Mouse (Mus musculus) kidney, postnatal 14 days (tissue): ENCODE data around the gene BC037034.
A peak's percentile ranks its signal among the peaks of the same experiment; 100 is the strongest.

ENCODE experiments used
- DNase-seq: peaks from one replicate; pipeline ENCODE4 v3.0.0; 2022; ENCODE audit warnings: mixed read lengths

BC037034 gene

GRCm38 (mm10) chr5:138263260-138264206, at the start of gene BC037034:
BC037034 (minus strand) TSS chr5:138264033.
- peak; percentile 94 for DNase-seq

GRCm38 (mm10) chr5:138312795-138313194, 49.0 kb upstream of the BC037034 start:
- no peak for DNase-seq

GRCm38 (mm10) chr5:138299613-138300012, 35.8 kb upstream of the BC037034 start:
- no peak for DNase-seq

DNA sequence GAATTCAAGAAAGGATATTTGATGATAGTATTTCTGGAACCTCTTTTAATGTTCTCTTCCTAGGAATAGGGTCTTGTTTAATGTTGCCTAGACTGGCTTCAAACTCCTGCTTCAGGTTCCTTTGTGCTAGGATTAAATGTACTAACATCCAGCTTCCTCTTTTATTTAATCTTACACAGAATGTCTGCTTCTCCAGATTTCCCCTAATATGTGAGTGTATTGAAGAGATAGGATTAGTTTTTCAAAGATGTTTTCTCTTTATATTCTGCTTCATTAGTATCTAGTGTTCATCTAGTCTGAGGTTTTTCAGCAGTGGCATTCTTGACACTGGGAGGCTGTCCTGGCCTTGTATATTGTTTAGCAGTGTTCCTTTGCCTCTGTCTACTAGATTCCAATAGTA, 30.3 kb upstream of the BC037034 start:
- no peak for DNase-seq

GRCm38 (mm10) chr5:138291638-138292037, 27.8 kb upstream of the BC037034 start:
- DNase-seq, result no peak

- DNase-seq, result no peak
Measured at GRCm38 (mm10) chr5:138287861-138288260, 24.0 kb upstream of the BC037034 start.

- DNase-seq, result no peak
Measured at GRCm38 (mm10) chr5:138283540-138283939, 19.7 kb upstream of the BC037034 start.

DNA sequence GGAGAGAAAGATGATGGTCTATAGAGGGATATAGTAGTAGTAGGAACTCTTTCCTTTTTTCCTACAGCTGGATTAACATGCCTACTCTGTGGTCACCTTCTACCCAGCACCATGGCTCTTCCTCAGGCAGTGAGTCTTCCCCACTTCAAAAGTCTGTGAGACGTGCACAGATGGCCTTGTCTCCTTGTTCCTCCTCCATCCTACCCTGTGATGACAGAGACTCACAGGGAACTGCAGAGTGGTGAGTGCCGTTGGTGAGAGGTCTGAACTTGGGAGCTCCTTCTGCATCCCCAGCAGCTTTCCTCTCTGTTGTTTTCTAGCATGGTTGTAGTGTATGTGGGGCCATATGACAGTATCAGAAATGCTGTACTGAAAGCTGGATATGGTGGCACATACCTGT, 18.0 kb upstream of the BC037034 start:
- no peak for DNase-seq

DNA sequence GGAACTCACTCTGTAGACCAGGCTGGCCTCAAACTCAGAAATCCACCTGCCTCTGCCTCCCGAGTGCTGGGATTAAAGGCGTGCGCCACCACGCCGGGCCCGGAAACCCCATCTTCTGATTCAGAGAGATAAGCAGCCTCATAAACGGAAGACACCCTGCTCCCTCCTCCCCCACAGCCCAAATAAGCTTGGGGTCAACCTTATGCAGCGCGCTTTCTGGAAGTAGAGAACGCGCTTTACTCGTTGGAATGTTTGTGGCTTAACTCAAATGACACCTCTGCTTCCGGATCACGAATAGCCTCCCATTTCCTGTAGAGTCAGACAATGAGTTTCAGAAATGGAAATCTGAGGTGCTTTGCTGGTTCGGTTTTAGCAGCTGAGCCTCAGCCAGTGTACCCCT, 17.0 kb upstream of the BC037034 start:
- no peak for DNase-seq

GRCm38 (mm10) chr5:138280425-138280768, 16.6 kb upstream of the BC037034 start:
- DNase-seq, result no peak

- peak; percentile 91 for DNase-seq
Measured at GRCm38 (mm10) chr5:138279585-138280424, 16.0 kb upstream of the BC037034 start, which contains the start of the genes Gm43720, Gpc2 and Stag3. Gm43720 (minus strand) TSS chr5:138279958. Gpc2 (minus strand) TSS chr5:138280005. Stag3 (plus strand) TSS chr5:138280240.

DNA sequence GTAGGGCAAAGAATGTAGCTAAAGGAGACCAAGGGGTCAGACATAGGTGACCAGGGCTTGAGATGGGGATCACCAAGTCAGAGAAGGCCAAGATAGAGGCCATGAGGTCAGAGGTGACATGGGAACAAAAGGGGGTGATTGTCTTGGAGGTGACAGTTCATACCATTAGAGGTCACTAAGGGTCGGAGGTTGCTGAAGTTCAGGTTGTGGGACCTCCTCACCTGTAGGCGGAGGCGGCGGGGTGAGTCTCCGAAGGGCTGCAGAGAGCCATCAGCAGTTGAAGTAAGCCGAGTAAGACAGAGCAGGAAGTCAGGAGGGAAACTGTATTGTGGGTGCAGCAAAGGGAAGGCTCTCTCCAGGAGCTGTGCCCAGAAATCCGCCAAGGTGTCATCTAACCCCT, 14.2 kb upstream of the BC037034 start:
- DNase-seq, result no peak

- DNase-seq, result peak; percentile 53
Measured at GRCm38 (mm10) chr5:138275216-138276050, 11.6 kb upstream of the BC037034 start.

DNA sequence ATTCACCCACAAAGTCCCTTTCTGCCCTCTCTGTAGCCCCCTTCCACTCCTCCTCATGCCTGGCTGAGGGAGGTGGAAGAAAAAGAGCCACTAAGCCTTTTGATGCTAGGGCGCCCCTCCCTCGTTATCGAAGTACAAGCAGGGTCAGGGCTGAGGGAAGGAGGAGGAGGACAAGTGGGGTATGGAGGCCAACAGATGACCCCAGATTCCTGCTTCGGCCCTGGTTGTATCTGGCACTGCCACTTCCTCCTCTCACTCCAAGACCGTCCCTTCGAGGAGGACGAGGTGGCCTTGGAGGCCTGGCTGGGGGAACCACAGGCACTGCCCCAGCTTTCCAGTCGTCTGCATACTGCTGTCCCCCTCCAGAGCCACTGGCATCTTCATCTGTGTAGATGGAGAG, 10.4 kb upstream of the BC037034 start:
- DNase-seq, result no peak

DNA sequence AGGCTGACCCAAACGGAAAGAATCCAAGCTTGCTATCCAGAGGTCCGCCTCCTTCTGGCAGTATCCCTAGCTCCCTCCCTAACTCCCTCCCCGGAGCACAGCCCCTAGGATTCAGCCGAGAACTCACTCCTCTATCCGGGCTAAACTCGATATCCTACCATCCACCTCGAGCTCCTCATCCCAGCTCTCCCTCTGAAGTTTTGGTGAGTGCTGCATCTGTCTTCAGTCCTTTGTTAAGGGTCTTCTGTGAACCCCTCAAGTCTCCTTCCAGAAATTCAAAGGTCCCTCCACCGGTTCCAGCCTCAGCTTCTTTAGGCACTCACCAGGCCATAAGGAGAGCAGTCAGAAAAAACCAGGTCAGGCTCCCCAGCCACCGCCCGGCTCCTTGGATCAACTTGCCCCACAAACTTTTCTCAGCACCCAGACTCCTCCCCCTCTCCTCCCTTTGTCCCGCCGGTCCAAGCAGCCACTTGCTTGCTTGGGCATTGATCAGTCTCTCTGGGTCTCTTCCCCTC, 8.6 kb upstream of the BC037034 start, which contains the start of gene Gal3st4:
TSS of gene Gal3st4 (minus strand) at position 432 of the 515 bp plus-strand sequence.
- DNase-seq, result no peak

DNA sequence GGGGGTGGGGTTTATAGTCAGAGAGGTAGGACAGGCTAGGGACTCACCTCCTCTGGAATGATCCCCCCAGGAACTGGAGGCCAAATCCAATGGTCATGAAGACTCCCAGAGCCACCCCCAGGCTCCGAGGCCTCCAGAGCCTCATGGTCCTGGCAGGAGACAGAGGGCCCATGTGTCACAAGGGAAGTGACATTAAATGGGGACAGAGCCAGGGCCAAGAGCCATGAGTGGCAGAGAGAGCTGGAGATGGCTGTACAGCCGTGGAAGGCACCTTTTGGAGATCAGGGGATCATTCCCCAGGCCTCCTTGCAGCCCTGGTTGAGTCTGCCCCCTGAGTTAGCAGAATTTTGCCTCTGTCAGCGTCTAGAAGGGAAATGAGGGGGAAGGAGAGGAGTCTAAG, 7.4 kb upstream of the BC037034 start:
- no peak for DNase-seq

GRCm38 (mm10) chr5:138268980-138269379, 5.1 kb upstream of the BC037034 start:
- DNase-seq, result no peak

DNA sequence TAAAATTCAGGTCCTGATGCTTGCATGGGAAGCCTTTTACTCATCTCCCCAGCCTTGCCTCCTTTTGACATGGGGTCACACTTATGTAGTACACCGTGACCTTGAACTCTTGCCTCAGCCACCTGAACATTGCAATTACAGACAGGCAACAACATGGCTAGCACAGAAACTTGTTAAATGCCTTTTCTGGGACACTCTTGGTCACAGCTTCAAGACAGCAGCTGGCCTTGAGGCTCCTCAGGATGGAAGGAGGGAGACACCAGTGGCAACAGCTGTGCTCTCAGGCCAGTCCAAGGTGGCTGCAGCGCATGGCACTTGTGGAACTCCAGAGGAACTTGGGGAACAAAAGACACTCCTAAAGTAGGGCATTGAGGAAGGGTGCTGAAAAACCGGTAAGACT, 3.3 kb upstream of the BC037034 start:
- no peak for DNase-seq

DNA sequence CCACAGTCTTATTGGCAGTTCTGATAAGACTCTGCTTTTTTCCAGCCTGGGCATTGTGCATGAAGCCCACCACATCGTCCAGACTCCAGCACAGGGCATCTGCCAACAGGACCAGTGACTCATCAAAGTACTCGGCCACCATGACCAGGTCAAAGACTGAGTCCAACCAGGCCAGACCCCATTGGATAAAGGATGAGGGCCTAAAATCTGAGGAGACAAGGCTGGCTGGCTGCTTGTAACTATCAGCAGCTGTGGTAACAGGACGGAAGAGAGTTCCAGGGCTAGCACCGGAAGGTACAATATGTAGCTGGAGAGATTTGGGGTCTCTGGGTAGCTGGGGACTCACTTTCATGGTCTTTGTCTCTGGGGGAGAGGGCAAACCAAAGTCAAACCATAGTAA, 1.9 kb upstream of the BC037034 start:
- DNase-seq, result no peak

GRCm38 (mm10) chr5:138264207-138264578, 360 bp upstream of the BC037034 start:
- no peak for DNase-seq

DNA sequence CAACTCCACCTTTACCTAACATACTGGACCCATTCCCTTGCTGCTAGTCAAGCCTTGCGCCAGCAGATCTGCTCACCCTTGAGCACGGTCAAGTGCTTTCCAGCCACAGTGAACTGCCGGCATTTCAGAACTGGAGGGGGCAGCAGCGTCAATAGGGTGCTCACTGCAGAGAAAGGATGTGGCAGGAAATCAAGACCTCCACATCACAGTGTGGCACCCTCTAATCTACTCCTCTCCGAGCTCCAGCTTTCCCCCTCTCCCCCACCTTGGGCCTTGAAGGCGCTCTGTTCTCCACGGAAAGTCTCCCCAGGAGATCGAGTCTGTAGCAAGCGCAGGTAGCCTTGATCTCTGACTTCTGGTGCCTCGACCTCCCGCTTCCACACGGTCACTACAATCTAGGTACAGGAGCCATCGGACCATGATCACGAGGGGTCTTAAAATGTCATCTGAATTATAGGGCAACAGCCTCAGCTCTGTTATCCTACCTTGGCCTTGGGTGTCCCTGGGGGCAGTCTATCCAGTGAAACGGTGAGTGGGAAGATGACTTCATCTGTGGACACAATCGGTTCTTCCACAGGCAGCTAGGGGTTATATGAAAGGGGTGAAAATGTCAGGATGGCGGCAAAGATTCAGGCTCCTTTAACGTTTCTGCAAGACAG, 1.1 kb downstream of the BC037034 start:
- DNase-seq, result no peak

GRCm38 (mm10) chr5:138262001-138262400, 1.8 kb downstream of the BC037034 start:
- no peak for DNase-seq
